Mouse (Mus musculus): ENCODE results near the gene Efs. TPM values are rescaled to one million over a fixed set of nuclear protein-coding genes. Genes with fewer than 3 reads are reported as not detected.

Efs gene
- polyA plus RNA-seq, 1 experiment from 2014 or later: 26.8 TPM

- Histone ChIP-seq H3K27ac (ENCODE audit: low read length) (peak overlapping the region; percentile 75), H3K9ac (ENCODE audit: low read length) (peak overlapping the region; percentile 88), H3K4me3 (replicated peaks; ENCODE audit: low read length) (peak overlapping the region; percentile 76), H3K4me2 (ENCODE audit: low read depth, low read length) (peak overlapping the region; percentile 99), H3K9me3 (replicated peaks; ENCODE audit: control insufficient read depth, low read length) (no peaks in the 10 kb centered on the region), H3K27me3 (ENCODE audit: control insufficient read depth, insufficient read depth, low read length) (no peaks in the 10 kb centered on the region), H3K36me3 (ENCODE audit: control insufficient read depth, insufficient read depth, low read length) (no peaks in the 10 kb centered on the region), H3K4me1 (ENCODE audit: control insufficient read depth, insufficient read depth, low read length) (peaks cover 6% of the 10 kb centered on the region)
- peak; percentile 40; the same call in 1 of the 2 replicates for ATAC-seq (ENCODE audit: insufficient read depth, low FRiP score)
- 3% methylated on average over 36 of the region's 36 CpGs for WGBS
Measured at GRCm38 (mm10) chr14:54875844-54876538, 49.9 kb downstream of the Efs start.

- H3K4me2 ChIP-seq (ENCODE audit: low read depth, low read length): no peak overlapping the region
- ATAC-seq (ENCODE audit: insufficient read depth, low FRiP score): no peak
- H3K9ac ChIP-seq (ENCODE audit: low read length): no peak overlapping the region
- H3K9me3 ChIP-seq (replicated peaks; ENCODE audit: control insufficient read depth, low read length): no peaks in the 10 kb centered on the region
- no peaks in the 10 kb centered on the region for H3K36me3 ChIP-seq (ENCODE audit: control insufficient read depth, insufficient read depth, low read length)
- no peaks in the 10 kb centered on the region for H3K27me3 ChIP-seq (ENCODE audit: control insufficient read depth, insufficient read depth, low read length)
- WGBS: 93% methylated on average over 3 of the region's 3 CpGs
- peaks cover 6% of the 10 kb centered on the region for H3K4me1 ChIP-seq (ENCODE audit: control insufficient read depth, insufficient read depth, low read length)
- H3K27ac ChIP-seq (ENCODE audit: low read length): no peak overlapping the region
- H3K4me3 ChIP-seq (replicated peaks; ENCODE audit: low read length): no peak overlapping the region
Measured at GRCm38 (mm10) chr14:54874165-54874564, 51.8 kb downstream of the Efs start.

GRCm38 (mm10) chr14:54870861-54871260 lies 55.1 kb downstream of the Efs start, which contains the start of gene Homez:
TSS of gene Homez (minus strand) at chr14:54870961.
- no peaks in the 10 kb centered on the region for H3K9me3 ChIP-seq (replicated peaks; ENCODE audit: control insufficient read depth, low read length)
- H3K9ac ChIP-seq (ENCODE audit: low read length): no peak within 1 kb of the TSS
- WGBS: 89% methylated on average over 5 of the region's 5 CpGs
- no peaks in the 10 kb centered on the region for H3K36me3 ChIP-seq (ENCODE audit: control insufficient read depth, insufficient read depth, low read length)
- H3K27me3 ChIP-seq (ENCODE audit: control insufficient read depth, insufficient read depth, low read length): no peaks in the 10 kb centered on the region
- no peak within 1 kb of the TSS for H3K4me3 ChIP-seq (replicated peaks; ENCODE audit: low read length)
- no peak within 1 kb of the TSS for H3K4me2 ChIP-seq (ENCODE audit: low read depth, low read length)
- H3K4me1 ChIP-seq (ENCODE audit: control insufficient read depth, insufficient read depth, low read length): peaks cover 3% of the 10 kb centered on the region
- no peak for ATAC-seq (ENCODE audit: insufficient read depth, low FRiP score)
- no peak within 1 kb of the TSS for H3K27ac ChIP-seq (ENCODE audit: low read length)

- Histone ChIP-seq H3K4me3 (replicated peaks; ENCODE audit: low read length) (no peak overlapping the region), H3K27ac (ENCODE audit: low read length) (no peak overlapping the region), H3K36me3 (ENCODE audit: control insufficient read depth, insufficient read depth, low read length) (no peaks in the 10 kb centered on the region), H3K4me1 (ENCODE audit: control insufficient read depth, insufficient read depth, low read length) (no peaks in the 10 kb centered on the region), H3K27me3 (ENCODE audit: control insufficient read depth, insufficient read depth, low read length) (no peaks in the 10 kb centered on the region), H3K4me2 (ENCODE audit: low read depth, low read length) (no peak overlapping the region), H3K9me3 (replicated peaks; ENCODE audit: control insufficient read depth, low read length) (no peaks in the 10 kb centered on the region), H3K9ac (ENCODE audit: low read length) (no peak overlapping the region)
- 76% methylated on average over 4 of the region's 4 CpGs for WGBS
- ATAC-seq (ENCODE audit: insufficient read depth, low FRiP score): no peak
Measured at GRCm38 (mm10) chr14:54868026-54868425, 57.9 kb downstream of the Efs start.

- WGBS: 59% methylated on average over 5 of the region's 5 CpGs
- Histone ChIP-seq H3K9me3 (replicated peaks; ENCODE audit: control insufficient read depth, low read length) (no peaks in the 10 kb centered on the region), H3K4me3 (replicated peaks; ENCODE audit: low read length) (no peak overlapping the region), H3K36me3 (ENCODE audit: control insufficient read depth, insufficient read depth, low read length) (no peaks in the 10 kb centered on the region), H3K9ac (ENCODE audit: low read length) (no peak overlapping the region), H3K27ac (ENCODE audit: low read length) (no peak overlapping the region), H3K4me1 (ENCODE audit: control insufficient read depth, insufficient read depth, low read length) (no peaks in the 10 kb centered on the region), H3K27me3 (ENCODE audit: control insufficient read depth, insufficient read depth, low read length) (no peaks in the 10 kb centered on the region), H3K4me2 (ENCODE audit: low read depth, low read length) (no peak overlapping the region)
- no peak for ATAC-seq (ENCODE audit: insufficient read depth, low FRiP score)
Measured at GRCm38 (mm10) chr14:54866936-54867335, 59.0 kb downstream of the Efs start.

MicroRNAs encoded within 50 kb of the gene (microRNA counts, 519-probe panel; counts per million panel counts)
- microRNA mmu-miR-208a (2,040 counts per million, percentile 41 among the panel's probes with 10 or more counts), microRNA mmu-miR-208b (2,239 counts per million, percentile 47 among the panel's probes with 10 or more counts)

Small RNA genes within 50 kb of the gene (microRNA-seq; reads per million reads assigned to microRNA genes)
- gene Mir208a (4.5 reads per million, percentile 24 among the genes with 10 or more reads in this experiment), gene Mir208b (118 reads per million, percentile 57 among the genes with 10 or more reads in this experiment)

Other genes starting within 250 kb of the Efs start
- 68.3 and 76.6 TPM in 2 replicates for gene 1700123O20Rik, start 239.9 kb downstream of the Efs start, polyA plus RNA-seq (2015; fragmentation: Nextera tagmentation; extraction: Ambion mirVana)
- gene Acin1, start 239.2 kb downstream of the Efs start, polyA plus RNA-seq (2015; fragmentation: Nextera tagmentation; extraction: Ambion mirVana): 89.1 and 101 TPM in 2 replicates
- gene Gm29776, start 227.3 kb downstream of the Efs start, polyA plus RNA-seq (2015; fragmentation: Nextera tagmentation; extraction: Ambion mirVana): 0.15 and 0.19 TPM in 2 replicates
- gene Cebpe, start 214.0 kb downstream of the Efs start, polyA plus RNA-seq (2015; fragmentation: Nextera tagmentation; extraction: Ambion mirVana): 0.88 and 1.2 TPM in 2 replicates
- gene Slc7a8, start 144.2 kb downstream of the Efs start, polyA plus RNA-seq (2015; fragmentation: Nextera tagmentation; extraction: Ambion mirVana): 9.9 and 10.2 TPM in 2 replicates
- not detected in 2 replicates for gene Rnf212b, start 112.0 kb downstream of the Efs start, polyA plus RNA-seq (2015; fragmentation: Nextera tagmentation; extraction: Ambion mirVana)
- 7.7 and 8.6 TPM in 2 replicates for gene Homez, start 55.2 kb downstream of the Efs start, polyA plus RNA-seq (2015; fragmentation: Nextera tagmentation; extraction: Ambion mirVana)
- 1.2 TPM in 2 replicates for gene Ppp1r3e, start 48.6 kb downstream of the Efs start, polyA plus RNA-seq (2015; fragmentation: Nextera tagmentation; extraction: Ambion mirVana)
- 4.0 and 4.2 TPM in 2 replicates for gene Bcl2l2, start 42.7 kb downstream of the Efs start, polyA plus RNA-seq (2015; fragmentation: Nextera tagmentation; extraction: Ambion mirVana)
- gene Gm20521, start 42.7 kb downstream of the Efs start, polyA plus RNA-seq (2015; fragmentation: Nextera tagmentation; extraction: Ambion mirVana): 0.12 TPM in 1 of 2 replicates, not detected in the other
- 67.8 and 78.6 TPM in 2 replicates for gene Pabpn1, start 33.6 kb downstream of the Efs start, polyA plus RNA-seq (2015; fragmentation: Nextera tagmentation; extraction: Ambion mirVana)
- gene Slc22a17, start 13.0 kb downstream of the Efs start, polyA plus RNA-seq (2015; fragmentation: Nextera tagmentation; extraction: Ambion mirVana): 29.2 and 32.2 TPM in 2 replicates
- not detected in 2 replicates for gene Il25, start 6.6 kb upstream of the Efs start, polyA plus RNA-seq (2015; fragmentation: Nextera tagmentation; extraction: Ambion mirVana)
- gene Cmtm5, start 10.1 kb upstream of the Efs start, polyA plus RNA-seq (2015; fragmentation: Nextera tagmentation; extraction: Ambion mirVana): 3.4 and 4.9 TPM in 2 replicates
- gene Myh6, start 40.8 kb upstream of the Efs start, polyA plus RNA-seq (2015; fragmentation: Nextera tagmentation; extraction: Ambion mirVana): 0.56 and 2.1 TPM in 2 replicates
- not detected in 2 replicates for gene Gm17428, start 50.8 kb upstream of the Efs start, polyA plus RNA-seq (2015; fragmentation: Nextera tagmentation; extraction: Ambion mirVana)
- 7.6 and 25.7 TPM in 2 replicates for gene Myh7, start 68.5 kb upstream of the Efs start, polyA plus RNA-seq (2015; fragmentation: Nextera tagmentation; extraction: Ambion mirVana)
- 74.7 and 74.9 TPM in 2 replicates for gene Ngdn, start 89.3 kb upstream of the Efs start, polyA plus RNA-seq (2015; fragmentation: Nextera tagmentation; extraction: Ambion mirVana)
- 3.1 and 3.6 TPM in 2 replicates for gene Zfhx2, start 166.2 kb upstream of the Efs start, polyA plus RNA-seq (2015; fragmentation: Nextera tagmentation; extraction: Ambion mirVana)
- 19.9 and 22.5 TPM in 2 replicates for gene Thtpa, start 168.7 kb upstream of the Efs start, polyA plus RNA-seq (2015; fragmentation: Nextera tagmentation; extraction: Ambion mirVana)
- 46.2 and 54.8 TPM in 2 replicates for gene Ap1g2, start 180.5 kb upstream of the Efs start, polyA plus RNA-seq (2015; fragmentation: Nextera tagmentation; extraction: Ambion mirVana)
- gene Jph4, start 190.8 kb upstream of the Efs start, polyA plus RNA-seq (2015; fragmentation: Nextera tagmentation; extraction: Ambion mirVana): 1.1 and 1.2 TPM in 2 replicates

Measured in stomach, embryonic 16.5 days (tissue).